Mouse (Mus musculus): Measurements from ENCODE around the gene Tmem201.
"Not testable (repeated sequence)": the region's sequence is repeated elsewhere in the genome, so short reads cannot be mapped to it uniquely, and the experiment has no call there.

Gene Tmem201

DNA sequence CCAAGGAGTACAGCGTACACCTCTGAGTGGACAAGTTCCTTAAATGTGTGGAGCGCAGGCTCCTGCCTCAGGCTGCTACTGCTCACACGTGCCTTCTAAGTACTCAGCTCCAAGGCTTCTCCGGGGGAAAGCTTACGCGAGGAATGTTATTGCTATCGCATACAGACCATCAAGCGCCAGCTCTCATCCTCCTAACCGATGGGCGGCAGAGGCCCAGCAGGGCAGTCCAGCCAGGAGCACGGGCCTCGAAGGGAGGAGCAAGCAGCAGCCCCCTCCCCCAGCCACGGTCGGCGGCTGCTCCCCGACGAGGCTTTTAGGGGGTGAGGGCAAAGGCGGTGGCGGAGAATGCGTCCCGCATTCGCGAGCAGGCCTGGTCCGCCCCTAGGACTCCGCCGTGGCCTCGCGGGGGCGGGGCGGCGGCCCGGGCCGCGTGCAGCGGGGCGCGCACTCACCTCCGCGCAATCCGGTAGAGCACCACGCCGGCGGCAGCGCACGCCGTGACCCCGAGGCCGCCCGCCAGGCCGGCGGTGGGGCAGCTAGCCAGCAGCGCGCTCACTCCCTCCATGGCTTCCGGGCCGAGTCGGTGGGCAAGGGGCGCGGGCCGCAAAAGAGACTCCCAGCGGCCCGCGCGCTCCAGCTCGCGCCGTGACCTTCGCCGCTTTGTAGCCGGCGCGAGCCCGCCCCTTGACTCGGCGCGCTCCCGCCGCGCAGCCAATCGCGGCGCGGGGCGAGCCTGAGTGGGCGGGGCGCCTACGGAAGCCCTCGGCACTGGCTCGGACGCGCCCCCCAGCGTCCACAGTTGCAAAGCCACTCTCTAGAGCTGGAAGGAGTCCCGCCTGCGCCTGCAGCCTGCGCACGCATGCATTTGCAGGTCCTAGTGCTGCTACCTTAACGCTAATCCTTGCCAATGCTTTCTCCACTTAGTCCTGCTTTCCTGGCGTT is at the start of gene Tmem201:
Gene Tmem201 (minus strand): TSS at position 662 of the 942 bp plus-strand sequence.
- DNase-seq (ENCODE audit: low read depth in 1 of 2, low spot score in 2 of 2), result peak; percentile 80 to 86

DNA sequence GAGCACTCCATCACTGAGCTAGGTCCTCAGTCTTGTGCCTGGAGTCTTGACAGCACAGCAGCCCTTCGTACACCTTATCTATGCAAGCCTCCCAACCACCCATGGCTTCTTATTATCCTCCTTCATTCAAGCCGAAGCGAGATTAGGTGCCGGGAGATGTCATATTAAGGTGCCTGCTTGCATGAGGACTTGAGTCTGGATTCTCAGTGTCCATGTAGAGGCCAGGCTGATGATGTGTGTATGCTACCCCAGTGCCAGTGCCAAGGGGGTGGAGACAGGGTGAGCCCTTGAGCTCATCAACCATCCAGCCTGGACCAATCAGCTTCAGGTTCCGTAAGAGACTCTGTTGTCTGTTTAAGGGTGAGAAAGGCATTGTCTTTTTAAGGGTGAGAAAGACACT is 47.1 kb upstream of the Tmem201 start:
- DNase-seq (ENCODE audit: low read depth in 1 of 2, low spot score in 2 of 2), result no peak

DNA sequence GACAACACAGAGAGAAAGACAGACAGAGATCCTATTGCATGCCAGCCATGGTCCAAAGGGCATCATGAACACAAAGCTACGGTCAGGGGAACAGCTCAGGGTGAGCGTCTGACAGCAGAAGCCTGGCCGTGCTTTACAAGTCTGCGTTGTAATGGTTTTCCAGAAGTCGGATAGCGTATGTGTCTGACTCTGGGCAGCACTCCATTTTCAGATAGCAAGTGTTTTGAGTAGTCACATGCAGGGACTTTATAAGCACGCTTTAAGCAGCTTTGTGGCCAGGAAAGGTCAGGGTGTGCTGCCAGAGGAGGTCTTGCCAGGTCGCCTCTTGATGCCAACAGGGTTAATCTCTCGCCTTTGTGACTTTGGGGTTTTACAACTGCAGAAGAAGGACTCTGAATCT is 46.5 kb upstream of the Tmem201 start:
- DNase-seq (ENCODE audit: low read depth in 1 of 2, low spot score in 2 of 2), result no peak

DNA sequence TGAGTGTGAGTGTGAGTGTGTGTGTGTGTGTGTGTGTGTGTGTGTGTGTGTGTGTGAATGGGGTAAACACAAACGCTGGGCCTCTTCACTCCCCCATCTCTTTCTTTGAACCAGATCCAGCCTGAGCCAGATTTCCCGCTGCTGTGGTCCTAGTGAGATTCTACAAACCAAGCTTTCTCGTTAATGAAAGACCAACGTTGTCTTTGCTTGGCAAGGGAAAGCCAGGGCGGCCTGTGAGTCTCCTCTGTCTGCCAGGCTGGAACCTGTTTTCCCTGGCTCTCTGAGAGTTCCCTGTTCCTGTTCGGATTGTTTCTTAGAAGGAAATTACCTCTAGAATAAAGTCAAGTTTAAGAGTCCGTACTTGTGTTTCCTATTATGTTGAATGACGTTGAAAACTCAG is 45.1 kb upstream of the Tmem201 start:
- no peak for DNase-seq (ENCODE audit: low read depth in 1 of 2, low spot score in 2 of 2)

DNA sequence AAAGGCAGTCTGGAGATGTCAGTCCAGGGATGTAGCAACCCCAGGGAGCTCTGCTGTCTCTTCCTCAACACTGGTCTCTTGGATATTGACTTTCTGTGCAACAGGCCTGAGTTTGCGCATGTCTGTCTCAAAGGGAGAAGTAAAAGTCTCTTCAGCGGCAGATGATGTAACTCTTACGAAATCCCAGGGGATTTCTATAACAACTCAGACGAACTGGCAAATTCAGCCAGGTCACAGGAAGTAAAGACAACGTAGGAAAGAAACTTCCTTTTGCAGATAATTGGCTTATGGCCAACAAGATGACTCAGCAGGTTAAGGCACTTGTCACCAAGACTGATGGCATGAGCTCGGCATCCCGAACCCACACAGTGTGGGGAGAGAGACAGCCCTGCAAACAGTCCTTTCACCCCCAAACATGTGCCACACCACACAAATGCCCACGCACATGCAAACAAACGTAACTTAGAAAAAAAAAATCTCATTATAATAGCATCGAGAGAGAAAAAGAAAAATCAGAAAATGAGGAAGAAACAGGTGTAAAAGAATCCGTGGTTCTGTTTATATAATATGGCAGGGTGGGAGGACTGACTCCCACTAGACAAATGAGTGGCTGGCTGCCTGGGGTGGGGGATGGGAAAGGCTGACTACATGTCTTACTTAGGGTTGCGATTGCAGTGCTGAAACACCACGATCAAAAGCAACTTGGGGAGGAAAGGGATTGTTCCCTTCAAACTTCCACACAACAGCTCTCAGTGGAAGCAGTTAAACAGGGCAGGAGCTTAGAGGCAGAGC is 42.9 kb upstream of the Tmem201 start:
- DNase-seq (ENCODE audit: low read depth in 1 of 2, low spot score in 2 of 2), result peak; percentile 71 to 85

DNA sequence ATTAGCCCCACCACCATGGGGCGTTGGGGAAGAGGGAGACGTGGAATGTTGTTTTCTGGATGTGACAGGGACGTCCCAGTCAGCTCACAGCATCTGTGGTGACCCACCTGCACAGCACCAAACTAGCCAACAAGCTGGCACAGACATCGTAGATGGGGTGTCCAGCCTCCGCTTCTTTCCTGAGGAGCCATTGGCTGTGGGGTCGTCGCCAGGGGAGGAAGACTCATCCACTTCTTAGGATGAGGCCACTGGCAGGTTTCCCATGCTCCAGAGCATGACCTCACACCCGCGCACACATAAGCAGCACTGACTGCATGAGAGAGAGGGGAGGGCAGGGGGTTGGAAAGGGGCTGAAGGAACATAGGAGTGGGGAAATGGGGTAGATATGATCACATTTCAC is 42.1 kb upstream of the Tmem201 start:
- no peak for DNase-seq (ENCODE audit: low read depth in 1 of 2, low spot score in 2 of 2)

DNA sequence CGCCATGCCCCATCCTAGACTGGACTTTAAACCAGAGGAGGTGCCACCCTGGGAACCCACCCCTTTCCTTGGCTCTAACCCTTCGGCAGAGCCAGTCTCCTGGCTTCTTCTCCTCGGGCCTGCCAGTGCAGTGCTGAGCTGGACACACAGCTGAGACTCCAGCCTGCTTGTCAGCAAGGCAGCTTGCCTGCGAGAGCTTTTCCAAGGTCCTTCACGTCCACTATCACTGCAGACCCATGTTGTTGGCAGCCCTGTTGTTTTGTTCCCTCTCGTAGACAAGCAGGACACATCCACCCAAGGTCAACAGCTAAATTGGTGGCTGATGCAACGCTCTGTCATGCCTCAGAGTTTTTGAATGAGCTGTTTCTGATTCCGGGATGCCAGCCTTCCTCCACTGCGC is 39.3 kb upstream of the Tmem201 start:
- DNase-seq (ENCODE audit: low read depth in 1 of 2, low spot score in 2 of 2), result no peak

DNA sequence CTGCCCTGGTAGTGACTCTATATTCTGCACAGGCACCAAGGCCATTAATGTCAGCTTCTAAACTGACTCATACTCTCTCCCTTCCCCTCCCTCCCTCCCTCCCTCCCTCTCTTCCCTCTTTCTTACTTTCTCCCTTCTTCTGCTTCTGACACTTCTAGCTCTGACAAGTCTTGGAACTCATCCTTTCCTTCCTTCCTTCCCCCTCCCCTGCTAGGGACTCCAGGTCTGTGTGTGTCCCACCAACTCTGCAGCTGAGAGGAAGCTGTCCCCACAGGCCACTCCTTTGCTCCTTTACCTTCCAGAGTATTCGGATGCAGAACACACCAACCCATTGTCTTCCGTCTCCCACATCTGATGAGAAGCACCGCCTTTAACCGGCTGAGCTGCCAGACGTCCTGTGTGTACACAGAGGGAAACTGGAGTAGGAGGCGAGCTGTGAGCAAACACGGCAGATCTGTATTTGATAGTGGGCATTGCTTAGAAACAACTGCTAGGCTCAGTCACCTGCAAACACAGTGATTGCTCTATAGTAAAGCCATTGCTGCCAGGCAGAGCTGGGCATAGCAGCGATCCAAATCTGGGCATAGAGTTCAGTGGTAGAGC is 38.0 kb upstream of the Tmem201 start:
- no peak for DNase-seq (ENCODE audit: low read depth in 1 of 2, low spot score in 2 of 2)

DNA sequence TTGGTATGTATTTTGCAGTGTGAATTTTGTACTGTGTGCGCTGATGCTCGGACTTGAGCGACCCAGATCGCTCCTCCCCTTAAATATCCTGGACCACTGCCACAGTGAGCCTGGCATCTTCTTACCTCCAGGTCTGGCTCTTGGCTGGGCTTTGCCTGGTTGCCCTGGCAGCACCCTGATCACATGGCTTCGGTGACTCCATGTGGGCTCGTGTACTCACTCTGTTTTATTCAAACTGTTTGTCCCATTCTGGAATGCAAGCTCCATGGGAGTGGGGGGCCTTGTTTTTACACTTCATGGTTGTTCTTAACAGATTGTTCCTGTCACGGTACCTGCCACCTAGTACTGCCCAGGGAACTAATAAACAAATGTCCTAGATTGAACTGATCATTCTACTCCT is 37.5 kb upstream of the Tmem201 start:
- DNase-seq (ENCODE audit: low read depth in 1 of 2, low spot score in 2 of 2), result no peak

DNA sequence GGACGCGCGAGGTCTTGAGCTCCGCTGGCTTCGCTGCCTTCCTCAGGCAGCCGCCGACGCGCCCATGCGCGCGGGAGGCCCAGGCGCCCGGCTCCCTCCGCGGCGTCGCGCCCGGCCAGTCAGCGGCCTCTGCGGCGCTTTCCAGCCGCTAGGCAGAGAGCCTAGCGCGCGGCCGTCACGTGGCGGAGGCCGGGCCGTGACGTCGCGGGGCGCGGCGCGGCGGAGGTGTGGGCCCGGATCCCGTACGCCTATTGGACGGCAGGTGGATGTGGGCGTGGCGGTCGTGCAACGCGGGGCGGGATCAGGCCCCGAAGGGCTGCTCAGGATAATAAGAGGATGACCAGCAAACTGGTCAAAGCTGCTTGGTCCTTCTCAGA is 36.2 kb upstream of the Tmem201 start, which contains the start of gene Slc25a33:
Gene Slc25a33 (minus strand): TSS at position 184 of the 377 bp plus-strand sequence.
- DNase-seq (ENCODE audit: low read depth in 1 of 2, low spot score in 2 of 2), result peak; percentile 91 to 94

DNA sequence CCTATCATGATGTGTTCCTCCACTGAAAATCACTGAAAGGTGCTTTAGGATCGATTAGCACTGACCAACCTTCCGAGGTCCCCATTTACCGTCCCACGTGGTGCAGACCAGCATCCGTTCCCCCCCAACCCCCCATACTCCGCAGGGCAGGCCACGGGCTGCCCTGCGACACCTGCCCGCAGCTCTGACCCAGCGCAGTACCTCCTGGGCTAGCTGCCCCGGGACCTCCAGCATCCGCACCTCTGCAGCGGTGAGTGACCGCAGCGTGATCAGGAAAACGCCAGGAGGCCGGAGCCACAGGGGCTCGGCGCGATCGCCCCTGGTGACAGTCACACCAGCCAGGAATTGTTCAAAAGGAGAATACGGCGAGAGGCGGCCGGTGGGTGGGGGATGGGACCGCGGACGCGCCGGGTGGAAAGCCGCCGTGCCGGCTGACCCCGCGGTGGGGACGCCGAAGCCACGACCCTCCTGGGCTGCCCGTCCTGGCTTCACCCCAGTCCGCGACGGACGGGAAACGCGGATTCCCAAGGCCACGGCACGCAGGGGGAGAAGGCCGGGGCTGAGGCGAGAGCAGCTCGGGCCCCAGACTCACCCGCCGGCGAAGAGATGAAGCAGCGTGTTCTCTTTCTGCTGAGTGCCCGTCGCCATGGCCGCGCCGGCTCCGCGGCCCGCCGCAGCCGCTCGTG is 35.7 kb upstream of the Tmem201 start:
- no peak for DNase-seq (ENCODE audit: low read depth in 1 of 2, low spot score in 2 of 2)

DNA sequence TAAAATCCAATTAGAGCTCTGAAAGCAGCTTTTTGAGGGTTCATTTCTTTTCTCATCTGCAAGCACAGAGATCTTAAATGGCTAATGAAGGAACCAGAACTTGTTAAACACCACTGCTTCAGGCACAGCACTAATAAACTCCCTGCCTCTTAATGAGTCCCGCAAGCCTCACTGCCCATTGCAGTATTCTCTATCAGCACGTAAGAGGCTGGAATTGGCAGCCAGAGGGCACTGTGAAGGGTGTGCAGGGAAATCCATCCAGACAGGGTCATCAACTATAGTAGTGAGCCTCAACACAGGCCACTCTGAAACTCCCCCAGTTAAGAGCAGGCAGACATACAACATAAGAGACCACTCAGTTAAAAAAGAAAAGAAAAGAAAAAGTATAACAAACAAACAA is 34.5 kb upstream of the Tmem201 start:
- DNase-seq (ENCODE audit: low read depth in 1 of 2, low spot score in 2 of 2), result no peak

DNA sequence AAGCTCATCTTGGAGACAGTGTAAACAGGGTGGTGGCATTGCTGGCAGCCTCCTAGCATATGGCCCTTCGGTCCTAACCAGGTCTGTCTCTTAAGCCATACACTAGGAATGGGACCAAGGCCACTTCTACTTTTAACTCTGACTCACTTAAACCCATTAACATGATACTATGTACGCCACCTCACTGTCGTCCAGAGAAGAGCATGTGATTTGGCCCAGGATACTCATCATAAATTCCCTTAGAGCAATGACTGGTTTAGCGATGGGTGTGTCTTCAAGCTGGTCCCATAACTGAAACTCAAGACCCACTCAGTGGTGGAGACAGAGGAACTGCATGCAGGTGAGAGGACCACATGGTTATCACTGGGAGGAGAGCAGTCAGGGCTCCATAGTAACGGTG is 27.4 kb upstream of the Tmem201 start:
- DNase-seq (ENCODE audit: low read depth in 1 of 2, low spot score in 2 of 2), result no peak

DNA sequence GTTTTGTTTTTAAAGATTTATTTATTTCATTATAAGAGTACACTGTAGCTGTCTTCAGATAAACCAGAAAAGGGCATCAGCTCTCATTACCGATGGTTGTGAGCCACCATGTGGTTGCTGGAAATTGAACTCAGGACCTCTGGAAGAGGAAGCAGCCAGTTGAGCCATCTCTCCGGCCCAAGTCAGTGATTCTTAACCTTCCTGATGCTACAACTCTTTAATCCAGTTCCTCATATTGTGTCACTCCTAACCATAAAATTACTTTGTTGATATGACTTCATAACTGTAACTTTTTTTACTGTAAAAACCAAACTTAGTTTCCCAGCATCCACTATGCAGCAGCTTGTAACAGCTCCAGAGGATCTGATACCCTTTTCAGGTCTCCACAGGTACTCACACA is 25.5 kb upstream of the Tmem201 start:
- no peak for DNase-seq (ENCODE audit: low read depth in 1 of 2, low spot score in 2 of 2)

DNA sequence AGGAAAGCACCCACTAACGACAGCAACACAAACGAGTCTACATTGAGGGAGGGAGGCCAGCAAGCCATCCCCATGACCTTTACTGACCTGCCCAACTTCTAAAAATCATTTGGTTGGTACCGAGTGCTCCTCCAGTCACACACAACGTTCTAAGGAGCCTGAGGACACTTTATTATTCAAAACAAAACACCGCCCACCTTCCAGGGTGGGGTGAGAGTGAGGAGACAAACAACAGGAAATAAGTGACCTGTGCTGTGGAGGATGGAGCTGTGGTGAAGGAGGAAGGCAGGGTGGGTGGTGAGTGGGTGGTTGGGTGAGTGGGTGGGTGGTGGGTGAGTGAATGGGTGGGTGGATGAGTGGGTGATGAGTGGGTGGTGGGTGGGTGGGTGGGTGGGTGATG is 21.7 kb upstream of the Tmem201 start:
- no peak for DNase-seq (ENCODE audit: low read depth in 1 of 2, low spot score in 2 of 2)

DNA sequence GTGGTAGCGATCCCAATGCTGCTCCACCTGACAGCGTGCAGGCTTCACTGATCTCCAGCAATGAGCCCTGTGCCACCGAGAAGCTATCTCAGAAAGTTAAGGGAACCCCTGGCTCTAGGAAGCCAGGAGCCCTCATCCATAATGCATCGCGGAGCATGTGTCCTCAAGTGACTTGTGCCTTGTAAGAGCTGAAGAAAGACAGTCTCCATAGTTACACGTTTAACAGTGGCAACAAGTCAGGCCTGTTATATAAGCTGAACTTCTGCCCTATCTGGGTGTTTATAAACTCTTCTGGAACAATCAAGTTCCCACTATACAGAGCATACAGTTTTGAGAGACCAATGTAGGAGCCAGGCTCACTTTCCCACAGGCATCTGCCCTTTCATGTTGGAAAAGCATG is 20.6 kb upstream of the Tmem201 start:
- DNase-seq (ENCODE audit: low read depth in 1 of 2, low spot score in 2 of 2), result no peak

DNA sequence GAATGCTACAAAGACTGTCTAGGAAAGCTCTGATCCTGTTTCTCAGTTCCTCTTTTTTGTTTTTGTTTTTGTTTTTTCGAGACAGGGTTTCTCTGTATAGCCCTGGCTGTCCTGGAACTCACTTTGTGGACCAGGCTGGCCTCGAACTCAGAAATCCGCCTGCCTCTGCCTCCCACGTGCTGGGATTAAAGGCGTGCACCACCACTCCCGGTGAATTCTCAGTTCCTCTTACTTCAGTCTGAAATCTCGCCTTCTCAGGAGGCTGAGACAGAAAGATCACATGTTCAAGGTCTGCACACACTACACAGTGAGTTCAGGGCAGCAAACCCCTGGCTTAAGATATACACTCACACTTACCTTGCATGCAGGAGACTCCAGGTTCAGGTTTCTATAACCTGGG is 18.7 kb upstream of the Tmem201 start:
- DNase-seq (ENCODE audit: low read depth in 1 of 2, low spot score in 2 of 2), result not testable (repeated sequence)

DNA sequence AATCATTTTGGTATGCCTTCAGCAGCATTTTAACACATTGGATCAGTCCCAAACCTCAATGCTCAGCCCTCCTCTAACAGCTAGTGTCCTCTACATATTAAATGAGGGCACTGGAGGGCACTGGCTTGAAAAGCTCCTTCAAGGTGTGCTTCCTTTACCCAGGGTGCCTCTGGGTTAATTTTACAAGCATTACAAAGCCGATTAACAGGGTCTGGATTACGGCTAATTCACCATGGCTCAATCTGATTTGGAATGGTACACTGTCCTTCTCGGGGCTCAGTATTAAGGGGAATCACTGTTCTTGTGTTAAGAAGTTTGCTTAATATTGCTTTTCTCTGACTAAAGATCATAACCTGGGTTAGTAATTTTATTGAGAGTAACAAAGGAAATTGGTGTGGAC is 15.0 kb upstream of the Tmem201 start:
- DNase-seq (ENCODE audit: low read depth in 1 of 2, low spot score in 2 of 2), result no peak

DNA sequence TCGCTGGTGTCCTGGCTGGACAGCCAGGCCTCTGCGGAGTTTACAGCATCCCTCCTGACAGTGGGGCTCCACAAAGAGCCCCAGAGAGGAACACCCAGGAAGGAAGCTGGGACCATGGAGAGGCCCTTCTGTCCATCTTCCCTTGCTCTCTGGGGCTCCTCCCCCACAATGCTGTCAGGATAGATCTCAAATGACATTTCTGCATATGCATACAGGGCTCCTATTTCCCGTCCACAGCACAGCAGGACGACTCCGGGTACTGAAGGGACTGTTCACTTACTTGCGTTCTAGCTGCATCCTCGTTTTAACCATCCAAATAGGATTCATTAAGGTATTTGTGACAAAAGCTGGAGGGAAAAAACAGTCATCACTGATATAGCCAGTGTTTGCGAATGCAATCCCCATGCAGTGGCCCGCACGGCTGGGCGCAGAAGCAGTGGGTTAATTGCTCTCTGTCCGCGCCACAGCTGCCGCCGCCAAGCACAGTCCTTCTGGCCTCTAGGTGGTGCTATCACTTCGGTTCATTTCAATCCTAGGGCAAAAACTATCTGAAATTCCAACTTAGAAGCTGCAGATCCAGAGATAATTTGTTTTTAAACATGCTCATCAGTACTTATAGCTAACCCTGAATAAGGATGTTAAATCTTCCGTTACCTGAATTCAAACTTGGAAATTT is 14.4 kb upstream of the Tmem201 start:
- no peak for DNase-seq (ENCODE audit: low read depth in 1 of 2, low spot score in 2 of 2)

DNA sequence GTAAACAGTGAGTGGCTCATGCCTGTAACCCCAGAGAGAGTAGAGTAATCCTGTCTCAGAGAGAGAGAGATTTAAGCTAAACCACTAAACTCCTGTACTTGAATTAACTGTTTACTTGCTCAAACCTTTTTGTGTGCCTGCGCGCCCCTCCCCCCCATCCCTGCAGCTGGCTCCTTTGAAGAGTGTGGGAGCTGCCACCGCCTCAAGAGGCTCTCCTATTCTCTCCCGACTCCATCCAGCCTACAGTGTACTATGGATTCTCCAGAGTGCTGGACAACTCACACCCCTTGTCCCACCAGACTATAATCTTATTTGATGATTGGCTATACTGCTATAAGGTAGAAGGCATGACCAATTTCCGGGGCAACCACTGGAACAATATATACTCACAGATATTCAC is 12.8 kb upstream of the Tmem201 start:
- no peak for DNase-seq (ENCODE audit: low read depth in 1 of 2, low spot score in 2 of 2)

DNA sequence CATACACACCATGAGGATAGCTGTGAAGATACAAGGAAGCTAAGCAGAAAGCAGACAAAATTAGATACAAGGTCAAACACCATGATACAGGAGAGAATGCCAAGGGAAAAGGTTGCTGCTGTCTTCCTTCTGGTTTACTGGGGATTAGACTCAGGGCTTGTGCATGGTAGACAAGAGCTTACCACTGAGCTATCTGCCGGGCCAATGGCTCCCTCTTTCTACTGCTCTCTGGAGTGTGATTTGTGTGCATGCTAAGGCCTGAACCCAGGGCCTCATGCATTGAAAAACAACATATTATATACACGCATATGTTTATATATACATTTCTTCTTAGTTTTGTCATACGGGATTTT is 11.8 kb upstream of the Tmem201 start:
- not testable (repeated sequence) for DNase-seq (ENCODE audit: low read depth in 1 of 2, low spot score in 2 of 2)

Data from monocyte, adult 2 months (primary cell).